Mouse (Mus musculus) stomach, postnatal 0 days (tissue): ENCODE measurements around the gene Pakap.

ENCODE experiments used
- CTCF ChIP-seq: IDR thresholded peaks from 2 replicates; pipeline ENCODE4 v1.5.1; 2016; ENCODE audit warnings: antibody characterized with exemption, low read depth, mild to moderate bottlenecking, moderate library complexity
- EP300 ChIP-seq: optimal IDR thresholded peaks from 2 replicates; pipeline ENCODE3; 2016; ENCODE audit warnings: antibody characterized with exemption

GRCm38 (mm10) chr4:57640971-57641370, 73.0 kb downstream of the Pakap start:
- TF ChIP-seq CTCF (no peak), EP300 (no peak)
